Mouse (Mus musculus) heart, adult 10 weeks (tissue): Measurements from ENCODE around the gene Etfrf1. TPM values are rescaled to one million over a fixed set of nuclear protein-coding genes. Genes with fewer than 3 reads are reported as not detected.

Experiments used
- polyA plus RNA-seq: library from polyadenylated mRNA; stranded (reverse); fragments of 350-450 nt; fragmentation: Illumina TruSeq; extraction: RNeasy Lipid Tissue Mini Kit (QIAGEN cat#74804); gene quantifications from one replicate; pipeline ENCODE4 v1.2.3, GENCODE M21; 2014; ENCODE audit warnings: low read depth, low replicate concordance

Etfrf1 gene
- polyA plus RNA-seq, result 82.0 TPM

DNA sequence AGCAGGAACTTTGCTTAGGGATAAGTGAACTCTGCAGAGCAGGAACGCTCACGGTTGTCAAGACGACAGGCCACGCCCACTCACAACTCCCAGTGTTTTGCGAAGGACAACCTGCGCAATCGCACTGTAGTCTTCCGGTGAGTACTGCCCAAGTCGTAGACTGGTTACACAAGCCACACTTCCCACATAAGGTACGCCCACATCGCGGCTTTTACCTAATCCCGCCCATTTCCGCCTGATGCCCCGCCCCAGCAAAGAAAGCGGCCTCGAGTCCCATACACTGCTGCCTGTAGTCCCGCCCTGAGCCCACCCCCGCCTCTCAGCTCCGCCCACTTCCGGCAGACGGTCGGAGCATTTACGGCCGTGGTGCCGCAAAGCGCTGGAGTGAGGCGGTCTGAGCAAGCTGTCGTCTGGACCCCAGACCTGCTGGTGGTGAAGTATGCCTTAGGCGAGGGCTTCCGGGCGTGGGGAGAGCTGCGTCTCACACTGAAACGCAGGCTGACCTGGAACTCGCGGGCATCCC lies at the start of gene Etfrf1, which contains the start of gene Casc1:
Etfrf1 (plus strand) TSS at position 319 of the 523 bp plus-strand sequence.
Casc1 (minus strand) TSS at position 190 of the 523 bp plus-strand sequence.

GRCm38 (mm10) chr6:145250185-145250791 lies 39.4 kb downstream of the Etfrf1 start, which contains the start of gene Kras:
Gene Kras (minus strand): TSS chr6:145250239.

Other genes with a start within 250 kb of the Etfrf1 start
- gene Bcat1, start 134.9 kb upstream of the Etfrf1 start, polyA plus RNA-seq, result 0.79 TPM
- gene Lrmp, start 95.5 kb upstream of the Etfrf1 start, polyA plus RNA-seq, result 1.7 TPM
- 1.3 TPM for gene Casc1, start 129 bp upstream of the Etfrf1 start, polyA plus RNA-seq
- 23.1 TPM for gene Kras, start 39.1 kb downstream of the Etfrf1 start, polyA plus RNA-seq